Mouse (Mus musculus) splenic B cell, adult 2 months (primary cell): Measurements from ENCODE around the gene Grhl3.

Experiments used
- DNase-seq: peaks from one replicate; pipeline ENCODE4 v3.0.0-alpha.2; 2011; ENCODE audit warnings: low read depth, low spot score
- H3K27me3 ChIP-seq: 2 replicates; pipeline ENCODE4 v1.6.1; 2012; ENCODE audit warnings: mild to moderate bottlenecking, low read length, moderate library complexity, mixed read lengths; ENCODE audit not compliant: control insufficient read depth, poor library complexity, insufficient read depth, severe bottlenecking
- H3K36me3 ChIP-seq: 2 replicates; pipeline ENCODE4 v1.6.1; 2012; ENCODE audit warnings: mild to moderate bottlenecking, low read length, moderate library complexity, mixed read lengths; ENCODE audit not compliant: control insufficient read depth, poor library complexity, insufficient read depth, severe bottlenecking

Grhl3 gene

GRCm38 (mm10) chr4:135526039-135526710, 47.3 kb downstream of the Grhl3 start:
- no peaks in the 10 kb centered on the region for H3K36me3 ChIP-seq
- DNase-seq, result no peak
- no peaks in the 10 kb centered on the region for H3K27me3 ChIP-seq

GRCm38 (mm10) chr4:135525057-135525456, 48.4 kb downstream of the Grhl3 start:
- Histone ChIP-seq H3K36me3 (no peaks in the 10 kb centered on the region), H3K27me3 (no peaks in the 10 kb centered on the region)
- DNase-seq, result no peak

- Histone ChIP-seq H3K27me3 (no peaks in the 10 kb centered on the region), H3K36me3 (no peaks in the 10 kb centered on the region)
- DNase-seq, result no peak
Observed at GRCm38 (mm10) chr4:135523939-135524338, 49.5 kb downstream of the Grhl3 start.

- no peak for DNase-seq
- no peaks in the 10 kb centered on the region for H3K36me3 ChIP-seq
- no peaks in the 10 kb centered on the region for H3K27me3 ChIP-seq
Observed at GRCm38 (mm10) chr4:135520421-135520820, 53.0 kb downstream of the Grhl3 start.

DNA sequence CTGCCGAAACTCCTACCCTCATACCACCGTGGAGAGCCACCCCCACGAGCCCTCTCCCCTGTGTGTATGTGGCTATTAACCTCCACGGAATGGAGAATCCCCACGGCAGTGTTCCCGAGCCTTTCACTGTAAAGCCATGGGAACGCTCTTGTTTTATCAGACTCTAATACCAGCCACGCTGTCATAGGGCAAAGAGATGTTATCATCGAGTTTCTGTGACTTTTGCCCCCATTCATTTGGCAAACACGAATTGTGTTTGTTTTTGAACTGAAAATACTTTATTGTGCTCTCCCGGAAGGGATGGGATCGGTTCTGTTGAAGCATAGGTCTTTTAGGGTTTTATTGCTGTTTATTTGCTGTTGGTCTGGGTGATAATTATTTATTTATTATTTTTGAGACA, 55.3 kb downstream of the Grhl3 start:
- no peaks in the 10 kb centered on the region for H3K27me3 ChIP-seq
- no peak for DNase-seq

GRCm38 (mm10) chr4:135516351-135517316, 56.8 kb downstream of the Grhl3 start:
- no peaks in the 10 kb centered on the region for H3K36me3 ChIP-seq

More for the DNA sequence above, 55.3 kb downstream of the Grhl3 start:
- no peaks in the 10 kb centered on the region for H3K36me3 ChIP-seq

GRCm38 (mm10) chr4:135514925-135515324, 58.5 kb downstream of the Grhl3 start:
- H3K36me3 ChIP-seq, result no peaks in the 10 kb centered on the region
- no peak for DNase-seq
- H3K27me3 ChIP-seq, result no peaks in the 10 kb centered on the region

More at GRCm38 (mm10) chr4:135516351-135517316, 56.8 kb downstream of the Grhl3 start:
- peak; percentile 72 for DNase-seq
- no peaks in the 10 kb centered on the region for H3K27me3 ChIP-seq

- DNase-seq, result no peak
- Histone ChIP-seq H3K36me3 (no peaks in the 10 kb centered on the region), H3K27me3 (no peaks in the 10 kb centered on the region)
Observed at GRCm38 (mm10) chr4:135513865-135514264, 59.6 kb downstream of the Grhl3 start.

DNA sequence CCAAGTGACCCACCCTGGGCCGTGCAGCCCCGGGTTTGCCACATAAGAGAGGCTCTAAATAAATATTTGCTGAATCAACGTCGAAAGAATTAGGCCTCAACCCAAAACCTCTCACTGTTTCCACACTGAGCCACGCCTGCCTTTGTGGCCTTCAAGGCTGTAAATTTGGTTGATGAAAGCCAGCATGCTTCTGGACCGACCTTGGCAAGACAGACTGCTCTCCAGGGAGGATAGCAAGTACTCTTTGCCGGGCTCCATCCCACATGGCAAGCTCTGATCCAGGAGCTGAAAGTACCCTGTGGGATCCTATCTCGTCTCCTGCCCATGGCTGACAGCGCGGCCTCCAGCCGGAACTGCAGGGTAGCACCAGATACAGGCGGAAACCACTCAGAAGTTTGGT, 63.9 kb downstream of the Grhl3 start:
- no peak for DNase-seq
- Histone ChIP-seq H3K36me3 (no peaks in the 10 kb centered on the region), H3K27me3 (no peaks in the 10 kb centered on the region)

- Histone ChIP-seq H3K27me3 (no peaks in the 10 kb centered on the region), H3K36me3 (no peaks in the 10 kb centered on the region)
- peak; percentile 76 for DNase-seq
Observed at GRCm38 (mm10) chr4:135508419-135509039, 64.9 kb downstream of the Grhl3 start.

- Histone ChIP-seq H3K36me3 (no peaks in the 10 kb centered on the region), H3K27me3 (no peaks in the 10 kb centered on the region)
- DNase-seq, result peak; percentile 65
Observed at GRCm38 (mm10) chr4:135507547-135508350, 65.7 kb downstream of the Grhl3 start.

GRCm38 (mm10) chr4:135505794-135506193, 67.6 kb downstream of the Grhl3 start:
- H3K36me3 ChIP-seq, result no peaks in the 10 kb centered on the region
- no peaks in the 10 kb centered on the region for H3K27me3 ChIP-seq
- DNase-seq, result peak; percentile 18

- H3K36me3 ChIP-seq, result no peaks in the 10 kb centered on the region
- no peaks in the 10 kb centered on the region for H3K27me3 ChIP-seq
- no peak for DNase-seq
Observed at GRCm38 (mm10) chr4:135501587-135501986, 71.8 kb downstream of the Grhl3 start.

DNA sequence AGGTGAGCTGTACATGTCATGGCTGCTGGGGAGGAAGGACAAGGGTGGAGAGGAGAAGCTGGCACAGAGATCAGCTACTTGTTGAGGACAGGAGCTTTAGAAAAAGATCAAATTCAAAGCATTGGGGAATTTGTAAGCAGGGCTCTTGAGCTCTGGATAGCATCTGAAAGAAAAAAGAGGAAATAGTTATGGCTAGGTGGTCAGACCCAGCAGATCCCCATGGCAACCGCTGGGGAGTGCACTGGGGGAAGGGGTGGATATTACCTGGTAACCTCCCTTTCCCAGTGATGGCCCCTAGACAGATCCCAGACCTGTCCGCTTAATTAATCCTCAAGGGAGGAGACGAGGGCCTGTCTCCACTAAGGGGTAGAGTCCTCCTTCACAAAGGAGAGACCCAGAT, 73.6 kb downstream of the Grhl3 start:
- no peaks in the 10 kb centered on the region; the same call in 1 of the 2 replicates for H3K27me3 ChIP-seq
- H3K36me3 ChIP-seq, result no peaks in the 10 kb centered on the region
- DNase-seq, result peak; percentile 18
